Mouse (Mus musculus) brain, embryonic 14.5 days (tissue): ENCODE results near the gene Dpf3. TPM values are rescaled to one million over a fixed set of nuclear protein-coding genes. Genes with fewer than 3 reads are reported as not detected.

Experiments
- DNase-seq: peaks from one replicate; pipeline ENCODE4 v3.0.0-alpha.2; 2011; ENCODE audit warnings: low read depth
- CTCF ChIP-seq: fragments of 200-500 bp; IDR thresholded peaks from 2 replicates; pipeline ENCODE4 v1.5.1; 2012; ENCODE audit warnings: inconsistent platforms, mild to moderate bottlenecking, moderate library complexity, borderline replicate concordance; ENCODE audit not compliant: insufficient read depth, insufficient read length; ENCODE audit errors: extremely low read depth
- POLR2A ChIP-seq: fragments of 200-500 bp; IDR thresholded peaks from 2 replicates; pipeline ENCODE4 v1.6.1; 2012; ENCODE audit warnings: mild to moderate bottlenecking, inconsistent platforms, borderline replicate concordance; ENCODE audit not compliant: poor library complexity, insufficient read depth, insufficient read length, severe bottlenecking; ENCODE audit errors: extremely low read depth
- polyA plus RNA-seq: library from polyadenylated mRNA; depleted of rRNA; stranded (reverse); fragments of >200 nt; gene quantifications from 2 replicates; pipeline ENCODE4 v1.2.3, GENCODE M21; 2012

Dpf3 gene
- polyA plus RNA-seq, 1 experiment, result 20.9 TPM

DNA sequence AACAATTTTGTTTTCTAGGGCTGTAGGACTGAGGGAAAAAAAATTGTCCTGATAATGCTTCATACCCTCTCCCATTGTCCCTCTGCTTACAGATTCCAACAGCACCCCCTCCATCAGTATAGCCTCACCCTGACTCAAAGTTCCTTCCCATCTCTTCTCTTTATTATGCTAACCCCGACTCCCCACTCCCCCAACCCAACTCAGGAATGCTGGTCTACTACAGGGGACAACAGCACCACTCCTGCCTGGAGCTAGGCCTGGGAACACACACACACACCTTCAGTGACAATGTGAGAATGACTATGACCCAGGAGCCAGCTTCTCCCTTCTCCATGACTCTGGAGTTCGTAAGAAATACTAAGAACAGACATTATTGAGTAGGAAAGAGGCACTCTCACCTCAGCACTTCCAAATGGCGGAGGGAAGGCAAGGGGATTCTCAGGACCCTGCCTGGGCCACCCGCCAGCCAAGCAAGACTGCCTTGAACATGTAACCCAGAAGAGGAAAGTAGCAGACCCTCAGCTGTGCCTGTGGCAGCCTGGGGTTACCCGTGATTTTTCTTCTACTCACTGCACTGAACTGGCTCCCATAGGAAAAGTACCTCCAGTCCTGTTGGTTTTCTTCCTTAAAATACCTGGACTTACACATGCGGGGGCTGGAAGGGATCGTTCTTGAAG, 276.2 kb downstream of the Dpf3 start:
- TF ChIP-seq CTCF (no peak), POLR2A (no peak)
- DNase-seq, result no peak

DNA sequence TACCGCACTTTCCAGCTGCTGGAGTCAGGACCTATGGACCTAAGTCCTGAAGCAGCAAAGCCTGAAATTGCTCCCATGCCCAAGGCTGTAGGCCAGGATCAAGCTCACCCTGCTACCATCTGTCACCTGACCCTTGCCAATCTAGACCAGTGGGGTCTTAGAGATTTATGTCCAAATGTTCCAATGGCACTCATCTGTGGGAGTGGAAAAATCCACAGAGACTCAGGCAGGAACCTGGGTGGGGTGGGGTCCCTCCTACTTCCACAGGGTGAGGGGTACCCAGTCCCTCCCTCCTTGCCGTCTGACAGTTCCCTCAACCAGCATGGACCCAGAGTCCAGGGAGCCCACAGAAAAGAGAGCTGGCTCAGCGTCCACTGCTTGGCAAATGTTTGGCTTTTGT, 276.8 kb downstream of the Dpf3 start:
- no peak for DNase-seq
- TF ChIP-seq CTCF (no peak), POLR2A (no peak)

DNA sequence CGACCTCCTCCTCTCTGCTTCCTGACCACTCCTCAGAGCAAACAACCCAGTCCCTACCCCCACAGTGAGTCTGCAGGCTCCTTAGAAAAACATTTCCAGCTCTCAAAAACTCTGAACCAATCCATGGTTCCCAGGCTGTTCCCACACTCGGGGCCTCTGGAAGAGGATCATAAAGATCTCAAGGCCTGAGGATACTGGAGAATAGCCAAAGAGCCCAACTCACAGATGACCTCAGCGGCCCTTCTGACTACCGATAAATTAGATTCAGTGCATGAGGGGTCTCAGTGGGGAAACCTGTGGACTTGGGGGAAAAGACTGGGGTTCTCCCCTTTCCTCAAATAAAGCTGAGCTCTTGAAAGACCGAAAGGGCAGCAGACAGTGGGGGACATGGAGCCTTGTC, 277.2 kb downstream of the Dpf3 start:
- no peak for TF ChIP-seq CTCF

DNA sequence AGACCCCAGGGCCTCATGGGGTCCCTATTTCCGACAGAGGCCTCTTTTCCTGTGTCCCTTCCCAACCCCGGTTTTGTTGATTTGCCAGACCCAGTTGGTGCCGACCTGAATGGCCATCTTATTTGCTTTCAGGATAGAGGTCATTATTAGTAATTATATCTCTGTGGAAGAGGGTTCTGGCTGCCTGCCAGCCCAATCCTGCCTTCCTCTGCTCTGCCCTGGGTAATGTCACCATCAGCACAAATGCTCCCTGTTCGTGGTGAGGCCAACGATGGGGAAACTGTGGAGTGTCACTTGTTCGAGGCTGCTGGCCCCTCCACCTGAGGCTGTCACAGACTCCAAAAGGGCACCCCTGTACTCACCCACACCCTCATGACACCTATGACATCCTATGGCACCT, 278.1 kb downstream of the Dpf3 start:
- peak; percentile 65 for DNase-seq
- TF ChIP-seq POLR2A (no peak), CTCF (no peak)

More for the DNA sequence above, 277.2 kb downstream of the Dpf3 start:
- DNase-seq, result no peak

DNA sequence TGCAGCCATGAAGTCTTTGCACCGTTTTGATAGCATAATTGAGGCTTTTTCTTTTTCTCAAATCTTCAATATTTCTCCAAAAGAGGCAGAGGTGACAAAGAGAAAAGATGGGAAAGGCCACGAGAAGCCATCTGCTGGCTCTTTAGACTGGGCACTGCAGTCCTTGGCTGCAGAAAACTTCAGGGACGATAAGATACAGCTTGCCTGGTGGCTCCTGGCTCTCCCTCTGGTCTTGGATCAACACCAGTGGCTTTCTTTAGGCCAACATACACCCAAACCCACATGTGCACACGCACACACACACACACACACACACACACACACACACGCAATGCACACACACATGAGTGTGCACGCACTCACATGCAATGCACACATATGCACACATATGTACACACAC, 278.7 kb downstream of the Dpf3 start:
- no peak for DNase-seq
- TF ChIP-seq POLR2A (no peak), CTCF (no peak)

DNA sequence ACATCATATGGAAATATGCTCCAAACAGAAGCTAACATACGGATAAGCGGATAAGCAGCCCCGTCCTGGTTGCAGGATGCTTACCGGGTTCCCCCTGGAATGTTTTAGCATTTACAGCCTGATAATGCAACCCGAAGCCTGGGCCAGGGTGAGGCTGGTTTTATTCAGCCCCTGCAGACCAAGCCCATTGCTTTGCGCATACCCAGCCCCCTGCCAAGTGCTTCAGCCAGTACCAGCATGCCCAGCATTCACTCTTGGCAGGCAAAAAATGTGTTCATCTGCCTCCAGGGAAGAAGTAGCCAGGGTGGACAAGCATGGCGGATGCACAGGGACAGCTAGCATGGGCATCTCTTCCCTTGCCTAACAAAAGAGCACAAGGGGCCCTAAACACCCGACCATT, 279.5 kb downstream of the Dpf3 start:
- DNase-seq, result peak; percentile 71
- no peak for TF ChIP-seq CTCF
- TF ChIP-seq POLR2A, result no peak

DNA sequence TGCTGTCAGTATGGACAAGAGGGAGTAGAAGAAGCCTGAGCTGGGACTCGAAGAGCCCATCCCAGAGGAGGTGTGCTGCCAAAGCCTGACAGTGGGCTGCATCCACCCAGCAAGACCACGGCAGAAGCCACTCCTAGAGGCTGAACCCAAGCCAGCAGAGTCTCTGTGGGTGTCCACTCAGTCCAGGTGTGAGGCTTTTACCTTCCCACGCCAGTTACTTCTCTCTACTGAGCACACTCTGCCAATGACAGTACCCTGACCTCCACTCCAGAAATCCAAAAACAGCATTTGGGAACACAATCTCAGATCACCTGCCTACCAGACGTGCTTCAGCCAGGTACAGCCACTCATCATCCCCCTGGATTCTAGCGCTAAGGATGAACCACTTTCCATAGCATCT, 280.0 kb downstream of the Dpf3 start:
- TF ChIP-seq POLR2A (no peak), CTCF (no peak)
- no peak for DNase-seq

DNA sequence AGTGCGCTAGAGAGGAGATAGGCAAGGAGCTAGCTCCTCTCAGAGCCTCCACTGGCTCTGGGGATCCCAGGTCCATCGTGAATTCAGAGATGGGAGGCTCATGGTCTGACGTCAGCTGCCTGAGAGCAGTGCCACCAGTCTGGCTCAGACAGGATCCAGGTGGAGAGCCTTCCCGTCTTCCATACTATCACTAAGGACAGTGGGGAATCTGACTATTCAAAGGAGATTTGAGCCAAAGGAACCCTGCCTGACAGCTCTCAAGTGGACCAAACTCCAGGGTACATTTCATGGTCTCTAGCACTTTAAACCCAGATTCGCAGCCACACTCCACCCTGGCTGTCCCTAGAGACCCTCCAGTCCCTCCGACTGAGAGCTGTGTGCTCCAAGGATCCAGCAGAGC, 280.6 kb downstream of the Dpf3 start:
- no peak for DNase-seq
- TF ChIP-seq POLR2A, result no peak
- TF ChIP-seq CTCF, result no peak

DNA sequence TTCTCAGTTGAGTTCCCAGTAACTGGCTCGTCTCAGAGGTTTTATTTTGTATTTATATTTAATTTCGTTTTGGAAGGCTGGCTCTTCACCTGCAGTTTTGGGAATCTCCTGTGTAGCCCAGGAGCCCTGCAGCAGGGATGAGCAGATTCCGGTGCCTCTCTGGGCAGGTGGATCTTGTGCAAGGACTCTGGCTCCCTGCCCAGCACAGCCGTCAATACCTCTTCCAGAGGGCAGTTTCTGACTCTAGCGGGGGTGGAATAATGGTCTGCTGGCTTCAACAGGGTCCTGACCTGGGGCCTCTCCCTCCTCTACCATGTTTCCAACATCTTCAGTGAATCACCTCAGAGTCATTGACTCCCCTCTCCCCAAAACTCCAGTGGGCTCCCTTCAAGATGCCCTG, 283.2 kb downstream of the Dpf3 start:
- TF ChIP-seq POLR2A (no peak), CTCF (no peak)
- no peak for DNase-seq

DNA sequence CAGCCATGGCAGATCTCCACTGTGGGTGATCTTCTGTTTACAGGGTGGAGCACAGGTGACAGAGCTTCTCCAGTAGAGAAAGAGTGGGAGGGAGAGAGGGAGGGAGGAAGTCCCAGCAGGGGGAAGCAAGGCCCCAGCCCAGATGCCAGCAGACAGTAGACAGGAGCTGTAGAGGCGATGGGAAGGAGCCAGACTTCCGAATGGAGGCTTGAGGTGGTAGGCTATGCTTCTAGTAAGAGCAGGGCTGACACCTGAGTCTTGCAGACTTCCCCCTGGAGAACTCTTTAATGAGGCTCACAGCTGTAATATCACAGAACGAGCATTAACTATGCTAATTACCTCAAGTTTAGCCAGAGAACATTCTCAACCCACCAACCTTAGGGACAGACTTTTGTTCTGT, 285.8 kb downstream of the Dpf3 start:
- peak; percentile 16 for DNase-seq
- TF ChIP-seq CTCF (no peak), POLR2A (no peak)

DNA sequence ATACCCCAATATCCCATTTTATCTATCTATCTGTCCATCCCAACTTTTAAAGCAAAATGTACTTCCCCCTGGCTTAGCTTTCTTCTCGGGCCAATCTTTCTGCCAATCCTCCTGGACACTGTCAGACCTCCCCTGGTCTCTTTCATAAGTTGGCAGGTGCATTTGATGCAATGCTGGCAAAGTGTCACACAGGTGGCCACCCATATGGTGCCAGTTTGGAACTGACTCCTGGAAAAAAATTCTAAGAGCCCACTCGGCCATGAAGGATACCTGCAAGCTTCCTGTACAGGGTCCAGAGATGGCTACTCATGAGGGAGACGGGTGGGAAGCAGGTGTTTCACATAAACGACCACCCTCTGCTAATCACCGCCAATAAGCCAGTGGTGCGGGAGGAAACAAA, 307.0 kb downstream of the Dpf3 start:
- TF ChIP-seq POLR2A (no peak), CTCF (no peak)
- DNase-seq, result no peak

DNA sequence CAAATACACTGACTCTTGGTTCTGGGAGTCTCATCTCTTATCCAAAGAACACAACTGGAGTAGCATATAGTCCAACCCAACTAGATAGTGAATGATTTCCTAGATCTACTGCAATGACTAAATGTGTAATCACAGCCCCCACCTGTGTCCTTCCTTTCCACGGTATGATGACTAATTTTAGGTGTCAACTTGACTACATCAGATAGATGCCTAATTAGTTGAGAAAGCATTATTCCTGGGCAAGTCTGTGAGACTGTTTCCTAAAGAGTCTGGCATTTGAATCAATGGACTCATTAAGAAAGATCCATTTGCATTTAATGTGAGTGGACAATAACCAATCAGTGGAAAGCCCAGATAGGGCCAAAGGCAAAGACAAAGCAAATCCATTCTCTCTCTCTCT, 307.7 kb downstream of the Dpf3 start:
- TF ChIP-seq CTCF (no peak), POLR2A (no peak)

More for the DNA sequence above, 307.7 kb downstream of the Dpf3 start:
- DNase-seq, result no peak
